Mouse (Mus musculus): ENCODE data around the gene Marc2. TPM values are rescaled to one million over a fixed set of nuclear protein-coding genes. Genes with fewer than 3 reads are reported as not detected.

Marc2 gene
- total RNA-seq, 2 experiments from 2014 or later = 106 to 111 TPM

GRCm38 (mm10) chr1:184771202-184771890 lies 74.9 kb downstream of the Marc2 start:
- DNase-seq (ENCODE audit: low spot score) = peak; percentile 44
- intact Hi-C loops (cut with DNase I) = loop anchor here (1.0 to 2.0 kb wide), 4 partner anchors 17 to 1329 kb away; no protein-coding TSS in a partner anchor

GRCm38 (mm10) chr1:184763866-184764265 lies 82.4 kb downstream of the Marc2 start:
- DNase-seq (ENCODE audit: low spot score) = no peak
- intact Hi-C loops (cut with DNase I) = no loop called here

Small RNAs within 50 kb of the gene (microRNA-seq; reads per million reads assigned to microRNA genes)
- gene Mir1981 = 163 reads per million, percentile 63 among the genes with 10 or more reads in this experiment

Other genes with a start within 250 kb of the Marc2 start
- 10 to 100 TPM; 12.2 to 15.0 TPM for gene Hlx, start 113.8 kb downstream of the Marc2 start, total RNA-seq (2021)
- gene Marc1, start 35.1 kb downstream of the Marc2 start, total RNA-seq (2021) = not detected
- 10 to 100 TPM; 17.4 to 18.0 TPM for gene C130074G19Rik, start 36.8 kb upstream of the Marc2 start, total RNA-seq (2021)
- gene Mark1, start 153.1 kb upstream of the Marc2 start, total RNA-seq (2021) = 1 to 10 TPM; 7.0 to 7.6 TPM

Data from heart, postnatal 25 days (tissue).